Mouse (Mus musculus) T-helper 1 cell (primary cell): ENCODE data around the gene Gm20708.
"Not testable (repeated sequence)": the region's sequence is repeated elsewhere in the genome, so short reads cannot be mapped to it uniquely, and the experiment has no call there.

Experiments used
- in situ Hi-C: fragments of 300-600 bp; cut with MboI, MseI; formaldehyde crosslinking; loops from one replicate; pipeline ENCODE4 v1.15.1; 2025; ENCODE audit warnings: high pct_unique_total_duplicates

The Gm20708 gene

DNA sequence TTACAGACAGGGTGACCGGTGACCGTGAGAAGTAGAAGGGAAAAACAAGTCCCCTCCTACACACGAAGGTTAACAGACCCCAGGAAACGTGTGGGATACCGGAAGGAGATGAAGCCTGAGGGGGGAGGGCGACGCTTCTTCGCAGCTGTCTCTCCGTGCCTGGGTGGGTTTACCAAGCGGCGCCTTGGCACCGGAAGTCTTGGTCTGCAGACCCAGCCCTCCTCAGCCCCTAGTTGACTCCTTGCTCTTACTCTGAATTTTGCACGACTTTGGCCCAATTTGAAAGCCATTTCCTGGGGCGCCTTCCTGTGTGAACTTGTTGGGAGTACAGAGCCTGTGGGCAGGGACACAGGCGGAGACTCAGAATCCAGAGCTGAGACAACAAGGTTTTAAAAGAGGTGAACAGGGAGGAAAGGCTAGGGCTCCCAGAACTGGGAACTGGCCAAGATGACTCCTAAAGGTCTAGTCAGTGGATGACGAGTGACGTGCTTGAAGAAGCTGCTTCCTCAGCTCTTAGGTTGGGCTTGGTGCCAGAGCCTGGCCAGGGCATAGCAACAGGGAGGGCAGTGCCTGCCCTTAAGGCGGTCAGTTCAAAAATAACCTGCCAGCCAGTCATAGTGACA, 28.2 kb upstream of the Gm20708 start:
- in situ Hi-C loops, result no loop called here

GRCm38 (mm10) chr11:117781993-117782704, 27.3 kb upstream of the Gm20708 start, which contains the start of the genes Tmc8 and Tmc6:
Tmc8 (plus strand) TSS chr11:117782076.
Tmc6 (minus strand) TSS chr11:117782198.
- in situ Hi-C loops, result no loop called here

DNA sequence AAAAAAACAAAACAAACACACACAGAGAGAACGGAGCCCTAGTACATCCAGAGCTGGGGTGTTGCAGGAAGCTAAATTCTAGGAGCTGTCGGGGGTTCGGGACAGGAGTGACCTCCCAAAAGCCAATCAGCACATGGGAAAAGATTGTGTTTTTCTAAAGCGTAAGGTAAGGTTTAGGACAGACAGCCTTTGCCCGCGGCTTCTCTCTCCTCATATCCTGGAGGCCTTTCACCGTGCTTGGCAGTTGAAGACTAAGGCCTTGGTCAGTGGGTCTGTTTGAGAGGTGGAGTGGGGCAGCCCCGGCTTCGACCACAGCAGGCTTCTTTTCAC, 26.8 kb upstream of the Gm20708 start:
- in situ Hi-C loops, result no loop called here

- in situ Hi-C loops, result no loop called here
Measured at GRCm38 (mm10) chr11:117783089-117783488, 26.4 kb upstream of the Gm20708 start.

DNA sequence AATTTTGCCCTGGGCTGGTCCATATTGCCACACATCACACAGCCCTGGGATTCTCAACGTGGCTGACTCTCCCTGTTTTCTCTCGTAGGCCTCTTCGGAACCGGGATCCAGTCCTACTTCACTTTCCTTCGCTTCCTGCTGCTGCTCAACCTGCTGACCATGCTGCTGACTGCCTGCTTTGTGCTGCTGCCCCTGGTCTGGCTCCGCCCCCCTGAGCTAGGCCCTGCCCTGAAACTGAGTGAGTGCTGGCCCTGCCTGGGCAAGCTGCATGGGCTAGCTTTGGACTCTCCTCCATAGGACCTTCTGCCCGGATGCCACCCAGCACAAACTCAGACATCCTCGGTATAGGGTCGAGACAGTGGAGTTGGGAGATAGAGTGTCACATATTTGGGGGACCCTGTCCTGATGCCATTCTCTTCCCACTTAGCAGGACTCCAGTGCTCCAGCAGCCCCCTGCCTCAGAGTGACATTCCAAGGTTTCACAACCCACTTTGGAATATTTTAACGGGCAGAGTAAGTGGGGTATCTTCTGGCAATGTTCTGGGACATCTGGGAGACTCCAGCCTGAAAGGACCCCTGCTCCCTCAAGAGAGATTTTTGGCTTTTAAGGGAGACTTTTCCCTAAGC, 25.7 kb upstream of the Gm20708 start:
- in situ Hi-C loops, result no loop called here

- in situ Hi-C loops, result no loop called here
Measured at GRCm38 (mm10) chr11:117786294-117786693, 23.2 kb upstream of the Gm20708 start.

- in situ Hi-C loops, result not testable (repeated sequence)
Measured at GRCm38 (mm10) chr11:117788481-117788880, 21.0 kb upstream of the Gm20708 start.

GRCm38 (mm10) chr11:117790286-117790685, 19.2 kb upstream of the Gm20708 start:
- in situ Hi-C loops, result no loop called here

DNA sequence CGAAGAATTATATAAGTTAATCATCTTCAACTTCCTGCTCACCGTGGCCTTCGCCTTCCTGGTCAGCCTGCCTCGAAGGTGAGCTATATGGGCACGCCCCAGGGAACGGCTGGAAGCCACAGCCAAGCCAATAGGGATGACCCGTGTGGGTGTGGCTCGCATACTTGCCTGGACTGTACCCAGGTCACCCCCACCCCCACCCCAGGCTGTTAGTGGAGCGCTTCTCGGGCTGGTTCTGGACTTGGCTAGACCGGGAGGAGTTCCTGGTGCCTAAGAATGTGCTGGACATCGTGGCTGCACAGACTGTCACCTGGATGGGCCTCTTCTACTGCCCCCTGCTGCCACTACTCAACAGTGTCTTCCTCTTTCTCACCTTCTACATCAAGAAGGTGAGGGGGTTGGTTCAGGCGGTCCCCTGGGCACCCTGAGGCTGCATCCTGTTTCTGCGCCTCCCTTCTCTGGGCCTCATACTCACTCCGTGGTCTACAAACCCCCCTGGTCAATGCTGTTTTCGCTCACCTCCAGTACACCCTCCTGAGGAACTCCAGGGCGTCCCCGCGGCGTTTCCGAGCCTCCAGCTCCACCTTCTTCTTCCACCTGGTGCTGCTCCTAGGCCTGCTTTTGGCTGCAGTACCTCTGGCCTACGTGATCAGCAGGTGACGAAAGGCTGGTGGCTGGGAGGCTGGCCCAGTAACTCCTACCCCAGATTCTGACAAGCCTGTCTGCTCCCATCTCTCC, 18.6 kb upstream of the Gm20708 start:
- in situ Hi-C loops, result no loop called here

DNA sequence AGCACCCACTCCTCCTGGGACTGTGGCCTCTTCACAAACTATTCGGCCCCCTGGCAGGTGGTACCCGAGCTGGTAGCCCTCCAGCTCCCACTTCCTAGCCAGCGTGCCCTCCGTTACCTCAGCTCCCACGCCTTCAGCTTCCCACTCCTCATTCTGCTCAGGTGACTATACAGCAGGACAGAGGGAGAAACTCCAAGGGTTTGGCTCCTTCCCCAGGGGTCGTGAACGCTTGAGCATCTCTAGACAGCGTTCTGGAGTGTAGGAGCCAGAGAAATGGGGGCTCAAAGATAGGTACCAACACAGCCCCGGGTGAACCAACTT, 18.1 kb upstream of the Gm20708 start:
- in situ Hi-C loops, result no loop called here

DNA sequence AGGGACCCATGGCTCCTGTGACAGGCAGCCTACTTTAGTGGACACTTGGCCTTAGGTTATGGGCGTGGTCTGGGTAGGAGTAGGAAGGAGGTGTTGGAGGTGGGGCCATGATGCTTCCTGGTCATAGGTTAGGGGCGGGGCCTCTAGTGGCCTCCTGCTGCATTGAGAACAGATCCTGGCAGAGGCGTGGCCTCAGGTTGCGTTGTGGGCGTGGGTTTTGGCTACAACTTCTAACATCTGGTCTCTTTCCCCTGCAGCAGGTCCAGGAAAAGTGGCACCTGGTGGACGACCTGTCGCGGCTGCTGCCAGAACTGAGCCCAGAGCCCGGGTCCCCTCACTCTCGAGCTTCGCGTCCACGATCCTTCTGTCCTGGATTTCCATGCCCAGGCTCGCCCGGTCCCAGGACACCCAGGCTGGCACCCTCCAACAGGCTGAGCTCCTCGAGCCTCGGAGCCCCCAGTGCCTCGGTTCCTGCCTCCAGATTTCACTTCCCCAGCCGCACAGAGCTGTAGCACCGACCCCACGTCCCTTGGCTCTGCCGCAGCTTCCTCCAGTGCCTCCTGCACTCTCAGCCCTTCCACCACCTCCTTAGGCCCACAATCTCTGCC, 17.1 kb upstream of the Gm20708 start:
- in situ Hi-C loops, result no loop called here

DNA sequence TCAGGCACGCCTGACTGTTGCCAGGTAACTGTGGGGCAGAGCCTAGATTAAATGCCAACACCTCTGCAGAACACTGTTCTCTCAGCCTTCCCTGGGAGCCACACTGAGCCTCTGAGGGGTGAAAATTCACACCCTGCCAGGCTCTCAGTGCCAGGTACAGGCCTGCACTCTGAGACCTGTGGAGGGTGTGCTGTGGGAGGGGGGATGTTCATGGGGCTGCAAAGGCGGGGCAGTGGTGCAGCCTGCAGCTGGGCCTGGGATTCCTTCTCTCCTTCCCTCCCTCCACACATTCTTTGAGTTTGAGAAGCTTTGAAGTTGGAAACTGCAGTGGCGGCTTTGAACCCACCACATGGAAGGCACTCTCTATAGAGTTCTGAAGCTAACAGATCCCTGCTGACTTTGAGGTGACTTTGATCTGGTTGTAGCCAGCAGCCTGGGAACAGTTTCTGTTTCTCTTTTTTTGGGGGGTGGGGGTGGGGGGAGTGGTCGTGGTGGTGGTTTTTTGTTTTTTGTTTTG, 15.4 kb upstream of the Gm20708 start:
- in situ Hi-C loops, result no loop called here

DNA sequence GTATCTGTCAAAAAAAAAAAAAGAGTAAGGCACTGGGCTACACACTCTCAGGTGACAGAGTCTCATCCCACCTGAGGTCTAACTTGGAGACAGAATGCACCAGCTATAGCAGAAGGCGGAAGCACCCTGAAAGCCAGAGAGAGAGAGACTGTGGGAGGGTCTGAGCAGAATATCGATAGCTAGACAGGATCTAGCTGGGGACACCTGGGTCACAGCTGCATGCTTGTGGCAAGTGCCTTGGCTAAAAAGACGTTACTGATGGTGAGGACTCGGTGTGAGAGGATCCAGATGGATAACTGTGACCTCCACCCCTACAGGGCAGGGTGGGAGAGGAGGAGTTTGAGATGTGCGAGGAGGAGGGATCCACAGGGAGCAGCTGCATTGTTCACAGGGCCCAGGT, 12.5 kb upstream of the Gm20708 start:
- in situ Hi-C loops, result no loop called here

GRCm38 (mm10) chr11:117797511-117798159, 11.8 kb upstream of the Gm20708 start, which contains the start of gene 6030468B19Rik:
6030468B19Rik (plus strand) TSS chr11:117797660.
- in situ Hi-C loops, result no loop called here

GRCm38 (mm10) chr11:117798160-117798541, 11.3 kb upstream of the Gm20708 start:
- in situ Hi-C loops, result no loop called here

- in situ Hi-C loops, result no loop called here
Measured at GRCm38 (mm10) chr11:117799174-117799573, 10.3 kb upstream of the Gm20708 start.

DNA sequence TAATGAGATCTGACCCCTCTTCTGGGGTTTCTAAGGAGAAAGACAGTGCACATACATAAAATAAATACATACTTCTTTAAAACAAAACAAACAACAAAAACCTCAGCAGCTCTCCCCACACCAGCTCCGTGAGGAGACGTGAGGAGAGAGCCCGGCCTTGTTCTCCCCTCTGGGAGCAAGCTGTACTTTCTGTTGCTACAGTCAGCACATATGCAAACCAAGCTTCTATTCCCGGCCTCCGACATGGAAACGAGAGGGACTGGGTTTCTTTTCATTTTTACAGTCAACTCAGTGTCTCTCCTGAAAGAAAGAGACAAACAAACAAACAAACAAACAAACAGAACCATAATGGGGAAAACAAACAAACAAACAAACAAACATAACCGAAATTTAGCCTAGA, 9.4 kb upstream of the Gm20708 start:
- in situ Hi-C loops, result loop anchor here (10.0 kb wide), 1 partner anchor 385 kb away; no protein-coding TSS in a partner anchor

GRCm38 (mm10) chr11:117801650-117802049, 7.8 kb upstream of the Gm20708 start:
- in situ Hi-C loops, result loop anchor here (10.0 kb wide), 1 partner anchor 387 kb away; no protein-coding TSS in a partner anchor

DNA sequence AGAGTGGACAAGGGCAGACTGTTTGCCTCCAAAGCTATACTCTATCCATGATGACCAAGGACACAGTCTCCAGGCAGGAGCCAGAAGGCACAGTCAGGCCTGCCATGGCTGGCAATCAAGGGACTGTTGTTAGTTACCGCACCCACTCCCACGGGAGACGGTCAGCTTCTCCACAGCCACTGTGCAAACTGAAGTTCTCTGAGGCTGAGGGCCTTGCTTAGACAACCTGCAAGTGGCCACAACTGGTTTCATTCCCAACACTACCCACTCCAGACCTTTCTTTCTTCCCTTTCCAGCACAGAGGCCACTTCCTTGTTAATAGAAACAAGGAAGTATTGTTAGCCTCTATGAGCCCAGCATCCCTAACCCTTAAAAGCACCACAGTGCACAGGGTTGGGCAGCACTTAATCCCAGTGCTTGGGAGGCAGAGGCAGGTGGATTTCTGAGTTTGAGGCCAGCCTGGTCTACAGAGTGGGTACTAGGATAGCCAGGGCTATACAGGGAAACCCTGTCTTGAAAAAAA, 6.2 kb upstream of the Gm20708 start:
- in situ Hi-C loops, result loop anchor here (10.0 kb wide), 1 partner anchor 388 kb away; no protein-coding TSS in a partner anchor

DNA sequence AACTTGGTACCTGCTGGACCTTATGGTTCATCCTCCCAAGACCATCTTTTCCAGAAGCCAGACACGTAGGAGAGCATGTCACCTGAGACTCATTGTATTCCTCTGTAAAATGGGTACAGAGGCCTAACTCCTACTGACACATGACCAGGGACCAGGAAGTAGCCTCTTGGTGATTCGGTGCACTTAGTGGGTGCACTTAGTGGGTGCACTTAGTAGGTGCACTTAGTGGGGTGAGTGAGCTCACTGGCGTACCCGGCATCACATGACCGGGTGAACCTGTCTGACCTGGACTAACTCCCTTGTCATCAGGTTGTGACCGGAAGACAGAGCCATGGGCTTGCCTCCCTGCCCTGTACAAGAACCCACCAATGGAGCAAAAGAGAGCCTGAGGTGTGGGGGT, 2.7 kb upstream of the Gm20708 start:
- in situ Hi-C loops, result loop anchor here (10.0 kb wide), 1 partner anchor 392 kb away; no protein-coding TSS in a partner anchor
